Mouse (Mus musculus) heart, adult 11 months (tissue): ENCODE data around the gene Tmub1.

Experiments used
- DNase-seq: peaks from one replicate; pipeline ENCODE4 v3.0.0; 2022

Tmub1 gene

GRCm38 (mm10) chr5:24453283-24453984 lies 5.8 kb upstream of the Tmub1 start:
- no peak for DNase-seq

- DNase-seq = peak; percentile 96
Measured at GRCm38 (mm10) chr5:24452691-24453233, 5.1 kb upstream of the Tmub1 start.

DNA sequence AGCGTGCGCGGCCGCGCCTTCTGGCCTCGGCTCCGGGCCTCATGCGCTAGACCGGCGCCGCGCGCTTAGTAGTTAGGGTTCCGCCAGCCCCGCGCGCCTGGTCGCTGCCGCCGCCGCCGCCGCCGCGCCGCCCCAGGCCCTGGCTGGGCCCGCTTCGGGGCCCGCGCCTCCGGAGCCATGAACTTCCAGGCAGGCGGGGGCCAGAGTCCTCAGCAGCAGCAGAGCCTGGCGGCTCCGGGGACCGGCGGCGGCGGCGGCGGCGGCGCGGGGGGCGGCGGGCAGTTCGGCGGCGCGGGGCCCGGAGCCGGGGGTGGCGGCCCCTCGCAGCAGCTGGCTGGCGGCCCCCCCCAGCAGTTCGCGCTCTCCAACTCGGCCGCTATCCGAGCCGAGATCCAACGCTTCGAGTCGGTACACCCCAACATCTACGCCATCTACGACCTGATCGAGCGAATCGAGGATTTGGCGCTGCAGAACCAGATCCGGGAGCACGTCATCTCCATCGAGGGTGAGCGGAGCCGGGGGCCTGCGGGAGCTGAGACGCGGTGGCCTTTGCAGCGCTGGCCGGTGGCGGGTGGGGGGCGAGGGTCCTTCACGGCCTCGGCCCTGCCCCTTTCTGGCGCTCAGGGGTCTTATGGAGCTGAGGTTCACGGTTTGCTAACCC lies 4.5 kb upstream of the Tmub1 start, which contains the start of gene Agap3:
TSS of gene Agap3 (plus strand) at position 148 of the 661 bp plus-strand sequence.
- peak; percentile 97 for DNase-seq

GRCm38 (mm10) chr5:24451264-24452029 lies 3.8 kb upstream of the Tmub1 start:
- peak; percentile 99 for DNase-seq

- peak; percentile 95 for DNase-seq
Measured at GRCm38 (mm10) chr5:24446630-24447029, 1.0 kb downstream of the Tmub1 start.

- peak; percentile 95 for DNase-seq
Measured at GRCm38 (mm10) chr5:24445428-24446080, 2.1 kb downstream of the Tmub1 start.

- peak; percentile 99 for DNase-seq
Measured at GRCm38 (mm10) chr5:24444746-24445427, 2.8 kb downstream of the Tmub1 start, which contains the start of gene Fastk. Gene Fastk (minus strand): TSS chr5:24445287.

- DNase-seq = peak; percentile 93
Measured at GRCm38 (mm10) chr5:24443927-24444326, 3.7 kb downstream of the Tmub1 start.

DNA sequence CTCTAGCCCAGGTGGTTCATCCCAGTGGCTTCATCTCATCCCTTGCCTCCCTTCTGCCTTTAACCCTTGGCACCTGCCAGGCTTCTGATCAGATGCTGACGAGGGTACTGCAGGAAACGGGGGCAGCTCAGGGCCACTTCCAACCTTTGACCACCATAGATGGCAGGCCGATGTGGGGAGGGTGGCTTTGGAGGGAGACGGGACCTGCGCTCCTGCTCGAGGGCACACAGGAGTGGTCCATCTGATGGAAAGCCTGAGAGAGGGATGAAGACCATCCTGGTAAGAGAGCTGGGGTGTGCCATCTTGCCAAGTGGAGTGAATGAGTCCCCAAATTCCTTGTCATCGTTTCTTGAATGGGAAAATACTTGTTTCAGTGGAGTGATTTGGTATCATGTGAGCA lies 4.5 kb downstream of the Tmub1 start:
- peak; percentile 91 for DNase-seq

DNA sequence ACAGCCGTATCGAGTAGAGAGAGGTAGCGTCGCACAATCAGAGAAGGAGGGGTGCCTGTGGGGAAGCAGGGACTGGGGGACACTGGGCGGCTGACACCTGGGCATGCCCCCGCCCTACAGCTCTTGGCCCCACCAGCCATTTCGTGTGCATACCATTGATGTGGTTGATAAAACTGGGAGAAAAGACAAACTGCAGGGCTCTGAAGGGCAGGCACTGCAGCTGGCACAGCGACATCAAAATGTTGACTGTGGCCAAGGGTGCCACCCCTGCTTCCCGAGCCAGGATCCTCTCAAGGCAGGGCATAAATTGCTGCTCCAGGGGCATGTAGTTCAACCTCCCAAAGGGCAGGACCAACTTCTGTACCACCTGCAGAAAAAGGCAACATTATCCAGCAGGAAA lies 5.6 kb downstream of the Tmub1 start:
- peak; percentile 93 for DNase-seq

DNA sequence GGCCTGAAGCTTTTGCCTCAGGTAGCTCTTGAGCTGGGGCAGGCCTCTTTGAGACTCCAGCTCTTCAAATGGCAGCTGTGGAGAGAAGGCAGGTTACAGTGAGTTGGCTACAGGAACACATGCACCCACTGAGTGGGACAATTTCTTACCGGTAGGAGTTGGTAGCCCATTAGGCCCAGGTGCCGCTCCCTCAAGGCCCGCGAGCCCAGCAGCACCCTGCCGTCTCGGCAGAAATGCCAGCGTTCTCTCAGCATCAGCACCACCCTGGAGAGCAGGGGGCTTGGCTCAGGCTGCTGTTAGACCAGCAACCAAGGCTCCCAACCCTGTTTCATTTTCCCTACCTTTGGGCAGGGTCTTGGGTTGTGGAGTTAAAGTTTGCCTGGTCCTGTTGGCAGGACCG lies 6.5 kb downstream of the Tmub1 start:
- peak; percentile 92 for DNase-seq

DNA sequence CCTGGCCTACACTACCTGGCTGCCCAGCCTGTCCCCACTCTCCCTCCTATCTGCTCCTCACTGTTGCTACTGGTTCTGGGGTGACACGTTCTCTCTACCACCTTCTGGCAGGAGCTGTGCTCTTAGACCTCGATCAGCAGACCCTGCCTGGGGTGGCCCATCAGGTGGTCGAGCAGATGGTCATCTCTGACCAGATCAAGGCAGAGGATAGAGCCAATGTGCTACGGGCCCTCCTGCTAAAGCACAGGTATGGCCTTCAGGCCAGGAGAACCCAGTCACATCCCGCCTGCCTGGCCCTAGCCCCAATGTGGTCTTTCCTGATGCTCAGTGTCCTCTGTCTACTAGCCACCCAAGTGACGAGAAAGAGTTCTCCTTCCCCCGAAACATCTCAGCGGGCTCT lies 13.7 kb downstream of the Tmub1 start:
- peak; percentile 90 for DNase-seq

DNA sequence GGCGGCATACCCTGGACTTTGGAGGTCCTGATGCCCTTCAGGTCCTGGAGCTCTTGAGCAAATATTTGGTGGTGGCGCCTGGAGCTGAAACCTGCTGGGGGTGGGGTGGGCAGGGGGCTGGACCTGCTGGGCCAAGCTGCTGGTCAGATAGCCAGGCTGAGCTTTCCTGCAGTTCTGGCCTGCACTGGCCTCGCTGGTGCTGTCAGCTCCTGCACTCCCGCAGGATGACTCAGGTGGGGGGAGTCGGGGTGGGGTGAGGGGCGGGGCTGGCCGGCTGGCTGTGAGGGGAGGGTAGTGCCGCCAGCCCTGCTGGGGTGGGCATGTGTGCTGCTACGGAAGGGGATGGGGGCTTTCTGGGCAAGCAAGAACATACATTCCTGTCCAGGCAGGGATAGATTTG lies 19.1 kb downstream of the Tmub1 start:
- no peak for DNase-seq

GRCm38 (mm10) chr5:24427981-24428402 lies 19.7 kb downstream of the Tmub1 start:
- peak; percentile 90 for DNase-seq

- peak; percentile 92 for DNase-seq
Measured at GRCm38 (mm10) chr5:24427285-24427633, 20.4 kb downstream of the Tmub1 start.

DNA sequence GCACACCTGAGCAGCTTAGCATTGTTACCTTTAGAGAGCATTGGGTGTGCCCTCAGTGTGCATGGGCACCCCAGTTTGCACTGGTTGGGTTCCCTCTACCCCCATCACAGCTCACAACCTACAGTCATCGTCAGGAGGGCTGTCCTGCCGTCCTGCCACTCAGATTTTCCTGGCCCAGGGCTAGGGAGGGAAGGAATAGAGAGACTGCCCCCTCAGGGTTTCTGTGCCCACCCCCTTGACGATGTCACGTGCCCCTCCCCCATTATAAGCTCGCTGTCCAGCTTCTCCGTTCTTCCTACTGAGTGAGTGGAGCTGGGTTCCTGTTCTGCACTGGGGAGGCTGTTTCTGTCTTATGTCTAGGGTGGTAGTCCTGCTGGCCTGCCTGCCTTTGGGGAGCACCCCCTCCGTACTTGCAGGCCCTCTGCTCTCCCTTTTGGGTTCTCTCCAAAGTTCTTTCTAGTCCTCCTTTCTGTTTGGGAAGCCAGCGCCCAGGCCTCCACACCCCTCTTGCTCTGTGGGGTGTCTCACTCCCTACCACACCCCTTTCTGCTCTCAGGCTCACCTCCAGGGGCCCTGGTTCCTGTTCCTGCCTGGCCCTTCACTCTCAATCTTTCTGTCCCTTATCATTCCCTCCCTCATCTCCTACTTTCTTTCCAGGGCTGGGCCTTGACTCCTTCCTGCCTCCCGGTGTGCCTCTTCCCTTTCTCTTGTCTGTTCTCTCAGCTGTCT lies 20.9 kb downstream of the Tmub1 start:
- DNase-seq = peak; percentile 94

DNA sequence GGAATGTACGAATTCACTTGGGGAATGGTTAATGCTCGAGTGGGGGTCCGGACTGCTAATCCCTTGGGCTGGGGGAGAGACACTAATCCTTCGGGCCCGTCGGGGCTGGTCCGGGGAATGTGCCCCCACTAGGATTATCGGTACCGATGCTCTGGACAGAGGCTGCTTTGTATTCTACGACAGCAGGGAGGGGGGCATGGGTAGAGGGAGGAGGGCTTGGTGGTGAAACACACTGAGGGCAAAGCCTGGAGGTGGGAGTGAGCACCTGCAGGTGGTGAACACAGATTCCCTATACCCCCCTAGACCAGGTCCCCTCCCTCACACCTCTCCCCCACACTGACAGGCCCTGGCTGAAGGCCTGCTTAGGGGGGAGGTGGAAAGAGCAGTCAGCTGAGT lies 21.6 kb downstream of the Tmub1 start:
- peak; percentile 97 for DNase-seq

DNA sequence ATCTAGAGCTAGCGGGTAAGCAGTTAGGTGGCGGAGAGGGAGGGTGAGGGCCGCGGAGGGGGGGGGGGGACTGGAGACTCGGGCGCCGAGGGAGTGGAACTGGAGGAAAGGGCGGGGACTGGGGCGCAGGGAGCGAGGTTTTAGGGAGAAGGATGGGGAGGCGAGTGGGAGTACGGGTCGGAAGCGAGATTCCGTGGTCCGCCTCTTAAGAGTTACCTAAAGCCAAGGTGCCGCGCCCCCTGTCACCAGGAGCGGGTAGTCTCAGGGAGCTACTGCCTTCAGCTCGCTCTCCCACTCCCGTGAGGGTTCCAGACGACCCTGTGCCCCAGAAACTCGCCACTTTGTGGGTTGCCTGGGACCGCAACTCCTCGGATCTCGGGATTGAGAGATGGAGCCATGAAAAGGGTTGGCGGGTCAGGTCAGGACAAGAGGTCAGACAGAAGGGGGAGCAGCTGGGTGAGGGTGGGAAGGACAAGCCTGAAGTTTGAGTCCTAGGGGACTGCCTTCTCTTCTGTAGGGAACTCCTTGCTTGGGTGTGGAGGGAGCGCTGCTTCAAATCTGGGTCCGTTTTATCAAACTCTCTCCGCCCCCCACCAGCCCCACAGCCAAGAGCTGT lies 22.1 kb downstream of the Tmub1 start:
- DNase-seq = no peak

DNA sequence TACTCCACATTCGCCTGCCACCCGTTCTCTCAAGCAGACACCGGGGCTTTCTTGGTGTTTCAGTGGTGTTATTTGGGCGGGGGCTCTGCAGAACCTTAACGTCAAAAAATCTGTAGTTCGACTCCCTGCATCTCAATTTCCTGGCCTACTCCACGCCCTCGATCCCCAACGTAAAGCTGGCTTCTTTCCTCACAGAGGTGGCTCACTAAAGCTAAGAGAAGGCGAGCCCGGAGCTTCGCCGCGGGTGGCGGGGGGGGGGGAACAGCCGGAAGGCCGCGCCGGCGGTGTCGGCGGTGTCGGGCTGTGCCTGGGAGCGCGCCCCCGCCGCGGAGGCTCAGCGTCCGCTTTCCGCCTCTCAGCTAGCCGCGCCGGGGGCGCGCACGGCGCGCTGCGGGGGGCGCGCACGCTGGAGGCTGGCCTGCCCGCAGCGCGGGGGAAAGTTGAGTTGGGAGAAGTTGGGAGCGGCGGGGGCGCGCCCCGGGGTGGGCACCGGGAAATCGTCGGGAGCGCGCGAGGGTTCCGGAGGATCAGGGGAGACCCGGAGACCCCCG lies 22.7 kb downstream of the Tmub1 start:
- DNase-seq = peak; percentile 99

- no peak for DNase-seq
Measured at GRCm38 (mm10) chr5:24424004-24424781, 23.5 kb downstream of the Tmub1 start.
